Mouse (Mus musculus): Measurements from ENCODE around the gene Sik1. TPM values are rescaled to one million over a fixed set of nuclear protein-coding genes. Genes with fewer than 3 reads are reported as not detected.

Gene Sik1
- polyA plus RNA-seq, 1 experiment from 2014 or later = 25.0 TPM

DNA sequence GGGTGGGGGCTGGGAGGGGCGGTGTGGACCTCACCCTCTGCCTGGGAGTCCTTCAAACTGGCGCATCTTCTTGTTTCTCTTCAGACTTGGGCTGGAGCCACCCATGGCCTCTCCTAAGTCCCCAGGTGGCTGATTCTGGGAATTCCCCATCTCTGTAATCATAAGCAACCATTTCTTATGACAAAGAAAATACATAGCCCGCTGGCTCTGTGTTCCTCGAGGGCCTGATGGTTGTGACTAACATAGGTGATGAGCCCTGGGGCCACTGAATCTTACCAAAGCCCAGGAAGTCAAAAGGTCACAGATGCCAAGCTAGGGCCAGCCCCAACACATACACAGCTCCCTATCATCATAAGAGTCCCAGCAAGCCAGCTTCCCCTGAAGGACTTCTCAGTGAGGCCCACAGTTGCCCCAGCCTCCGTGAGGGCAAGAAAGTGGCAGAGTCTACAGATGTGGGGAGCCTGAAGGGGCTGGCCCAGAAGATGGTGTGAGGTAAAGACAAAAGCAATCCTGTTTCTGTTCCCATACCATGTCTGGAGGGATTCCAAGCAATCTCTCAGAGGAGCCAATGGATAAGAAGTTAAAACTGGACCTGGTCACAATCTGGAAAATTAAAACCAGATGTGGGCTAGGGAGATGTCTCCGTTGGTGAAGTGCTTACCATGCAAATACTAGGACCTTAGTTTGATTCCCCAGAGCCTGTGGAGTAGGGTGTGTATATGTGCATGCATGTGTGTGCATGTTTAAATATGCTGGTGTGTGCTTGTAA, 24.3 kb downstream of the Sik1 start:
- Histone ChIP-seq H3K27ac (ENCODE audit: low read depth) (no peak overlapping the region), H3K4me1 (ENCODE audit: insufficient read depth) (peaks cover 27% of the 10 kb centered on the region), H3K36me3 (ENCODE audit: insufficient read depth) (no peaks in the 10 kb centered on the region), H3K4me3 (ENCODE audit: low read depth, low read length) (no peak overlapping the region), H3K9ac (no peak overlapping the region), H3K4me2 (no peak overlapping the region), H3K9me3 (ENCODE audit: low read depth, low read length) (no peaks in the 10 kb centered on the region), H3K27me3 (ENCODE audit: insufficient read depth, low read length) (no peaks in the 10 kb centered on the region)
- TF ChIP-seq CTCF (IDR thresholded peaks at IDR 0.05; ENCODE audit: low read depth) = no peak
- 58% methylated on average over 6 of the region's 6 CpGs for WGBS
- DNase-seq = no peak
- no peak for ATAC-seq (ENCODE audit: insufficient read depth)

DNA sequence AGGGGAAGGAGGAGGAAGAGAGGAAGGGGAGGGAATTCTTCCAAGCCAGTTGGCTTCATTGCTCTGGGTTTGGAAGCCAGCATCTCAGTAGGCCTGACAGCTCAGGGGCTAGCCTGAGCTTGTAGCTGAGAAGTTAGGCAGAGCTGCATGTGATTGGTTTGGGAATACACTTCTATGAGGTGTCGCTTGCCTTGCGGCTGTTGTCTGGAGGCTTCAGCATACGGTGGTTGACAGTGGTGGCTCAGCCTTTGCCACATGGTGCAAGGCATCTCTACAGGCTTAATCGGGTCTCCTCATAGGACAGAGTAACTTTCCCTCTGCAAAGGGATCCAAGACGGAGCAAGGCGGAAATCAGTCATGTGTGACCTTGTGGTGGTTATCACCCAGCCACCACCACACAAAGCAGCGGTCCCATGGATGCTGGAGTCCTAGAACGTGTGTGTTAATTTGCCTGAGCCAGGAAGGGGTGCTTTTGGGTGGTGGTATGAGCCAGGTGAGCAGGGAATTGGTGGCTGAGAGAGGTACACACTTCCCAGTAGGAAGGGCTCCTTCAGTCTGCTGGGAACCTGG, 25.0 kb downstream of the Sik1 start:
- 86% methylated on average over 8 of the region's 8 CpGs for WGBS
- TF ChIP-seq CTCF (IDR thresholded peaks at IDR 0.05; ENCODE audit: low read depth) = no peak

DNA sequence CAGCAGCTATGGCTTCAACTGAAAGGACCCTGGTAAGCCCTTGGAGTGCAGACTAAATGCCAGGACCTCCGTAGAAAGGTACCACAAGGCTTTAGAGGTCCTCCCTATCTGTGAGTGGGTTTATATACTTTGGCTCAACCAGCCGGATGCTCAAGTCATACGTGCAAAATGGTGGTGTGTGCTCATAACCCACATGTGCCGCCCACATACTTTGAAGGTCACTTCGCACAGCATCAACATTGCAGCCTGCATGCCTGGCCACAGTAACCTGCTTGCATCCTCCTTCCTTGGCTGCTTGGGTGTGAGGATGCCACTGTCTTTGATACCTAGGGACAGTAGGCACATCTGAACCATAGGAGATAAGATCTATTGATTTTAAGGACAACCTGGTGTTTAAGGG, 26.7 kb downstream of the Sik1 start:
- no peak for ATAC-seq (ENCODE audit: insufficient read depth)
- H3K4me2 ChIP-seq = no peak overlapping the region
- DNase-seq = no peak
- no peak overlapping the region for H3K4me3 ChIP-seq (ENCODE audit: low read depth, low read length)
- H3K36me3 ChIP-seq (ENCODE audit: insufficient read depth) = no peaks in the 10 kb centered on the region
- H3K27me3 ChIP-seq (ENCODE audit: insufficient read depth, low read length) = no peaks in the 10 kb centered on the region
- TF ChIP-seq CTCF (IDR thresholded peaks at IDR 0.05; ENCODE audit: low read depth) = no peak
- no peak overlapping the region for H3K9ac ChIP-seq
- 94% methylated on average over 5 of the region's 5 CpGs for whole genome bisulfite sequencing
- no peaks in the 10 kb centered on the region for H3K9me3 ChIP-seq (ENCODE audit: low read depth, low read length)
- no peak overlapping the region for H3K27ac ChIP-seq (ENCODE audit: low read depth)
- peaks cover 26% of the 10 kb centered on the region for H3K4me1 ChIP-seq (ENCODE audit: insufficient read depth)

More for the DNA sequence above, 25.0 kb downstream of the Sik1 start:
- no peak for ATAC-seq (ENCODE audit: insufficient read depth)
- H3K36me3 ChIP-seq (ENCODE audit: insufficient read depth) = no peaks in the 10 kb centered on the region
- no peak overlapping the region for H3K9ac ChIP-seq
- no peak for DNase-seq
- H3K27me3 ChIP-seq (ENCODE audit: insufficient read depth, low read length) = no peaks in the 10 kb centered on the region
- no peaks in the 10 kb centered on the region for H3K9me3 ChIP-seq (ENCODE audit: low read depth, low read length)
- H3K27ac ChIP-seq (ENCODE audit: low read depth) = no peak overlapping the region
- peaks cover 30% of the 10 kb centered on the region for H3K4me1 ChIP-seq (ENCODE audit: insufficient read depth)
- H3K4me3 ChIP-seq (ENCODE audit: low read depth, low read length) = no peak overlapping the region
- H3K4me2 ChIP-seq = no peak overlapping the region

DNA sequence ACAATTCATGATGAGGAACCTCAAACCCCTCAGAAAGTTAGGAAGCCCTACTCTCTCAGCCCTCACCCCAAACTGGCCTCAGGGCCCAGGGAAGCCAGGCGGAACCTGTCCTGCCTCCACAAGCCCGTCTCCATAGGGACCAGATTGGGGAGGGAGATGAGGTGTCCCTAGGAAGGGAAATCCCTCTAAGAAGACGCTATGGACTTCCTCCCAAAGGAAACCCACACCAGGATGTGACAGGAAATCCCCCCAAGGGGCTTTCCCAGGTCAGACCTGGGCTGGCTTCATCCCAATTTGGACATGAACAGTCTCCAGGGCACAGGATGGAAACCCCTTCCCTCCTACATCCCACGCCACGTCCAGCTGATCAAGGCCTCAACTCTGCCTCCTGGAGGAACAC, 27.5 kb downstream of the Sik1 start:
- Histone ChIP-seq H3K4me2 (no peak overlapping the region), H3K9me3 (ENCODE audit: low read depth, low read length) (no peaks in the 10 kb centered on the region), H3K27ac (ENCODE audit: low read depth) (peak overlapping the region; percentile 94; the same call in 1 of the 2 replicates), H3K27me3 (ENCODE audit: insufficient read depth, low read length) (no peaks in the 10 kb centered on the region), H3K4me3 (ENCODE audit: low read depth, low read length) (no peak overlapping the region), H3K36me3 (ENCODE audit: insufficient read depth) (no peaks in the 10 kb centered on the region), H3K4me1 (ENCODE audit: insufficient read depth) (peaks cover 20% of the 10 kb centered on the region), H3K9ac (no peak overlapping the region)
- no peak for ATAC-seq (ENCODE audit: insufficient read depth)
- DNase-seq = no peak
- no peak for TF ChIP-seq CTCF (IDR thresholded peaks at IDR 0.05; ENCODE audit: low read depth)
- WGBS = 69% methylated on average over 5 of the region's 5 CpGs

DNA sequence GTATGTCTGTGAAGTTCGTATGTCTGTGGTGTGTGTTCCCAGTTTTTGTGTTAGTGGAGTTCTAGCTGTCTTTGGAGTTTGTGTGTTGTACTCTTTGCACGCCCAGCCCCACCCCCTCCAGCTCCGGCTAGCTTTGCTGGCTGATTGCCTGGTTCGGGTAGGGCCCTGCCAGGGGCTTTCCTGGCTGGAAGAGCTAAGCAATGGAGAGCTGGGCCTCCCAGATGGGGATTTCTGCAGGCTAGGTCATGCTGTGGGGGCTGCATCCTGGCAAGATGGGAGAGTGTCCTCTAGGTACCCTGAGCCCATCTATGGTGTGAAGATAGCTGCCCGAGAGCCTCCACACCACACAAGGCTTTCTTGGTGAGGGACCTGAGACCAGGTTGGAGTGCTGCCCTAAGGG, 28.4 kb downstream of the Sik1 start:
- ATAC-seq (ENCODE audit: insufficient read depth) (peak; percentile 90), DNase-seq (peak; percentile 95)
- peaks cover 20% of the 10 kb centered on the region for H3K4me1 ChIP-seq (ENCODE audit: insufficient read depth)
- H3K9me3 ChIP-seq (ENCODE audit: low read depth, low read length) = no peaks in the 10 kb centered on the region
- no peak for TF ChIP-seq CTCF (IDR thresholded peaks at IDR 0.05; ENCODE audit: low read depth)
- no peaks in the 10 kb centered on the region for H3K36me3 ChIP-seq (ENCODE audit: insufficient read depth)
- peak overlapping the region; percentile 94 for H3K27ac ChIP-seq (ENCODE audit: low read depth)
- no peak overlapping the region; the same call in 1 of the 2 replicates for H3K4me2 ChIP-seq
- 0 out of 2 replicates have a peak overlapping the region, but pooled peaks have one; percentile 13 for H3K9ac ChIP-seq
- no peaks in the 10 kb centered on the region for H3K27me3 ChIP-seq (ENCODE audit: insufficient read depth, low read length)
- 18% methylated on average over 5 of the region's 5 CpGs for WGBS
- no peak overlapping the region for H3K4me3 ChIP-seq (ENCODE audit: low read depth, low read length)

DNA sequence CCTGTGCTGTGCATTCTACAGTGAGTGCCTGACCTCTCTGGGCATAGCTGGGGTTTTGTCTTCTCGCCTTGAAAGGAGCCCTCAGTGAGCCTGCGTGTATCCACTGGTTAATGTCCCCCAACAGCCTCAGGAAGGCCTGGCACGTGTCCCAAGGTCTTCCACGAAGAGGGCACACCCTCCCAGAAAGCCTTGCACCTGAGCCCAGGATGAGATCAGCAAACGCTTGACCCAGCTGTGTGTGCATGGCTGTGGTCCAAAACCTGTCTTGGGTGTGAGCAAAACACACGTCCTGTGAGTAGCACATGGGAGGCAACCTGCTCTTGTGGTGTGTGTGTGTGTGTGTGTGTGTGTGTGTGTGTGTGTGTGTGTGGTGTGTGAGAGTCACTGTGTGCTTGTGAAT, 28.9 kb downstream of the Sik1 start:
- ATAC-seq (ENCODE audit: insufficient read depth) (peak; percentile 16; the same call in 1 of the 2 replicates), DNase-seq (peak; percentile 72)
- H3K36me3 ChIP-seq (ENCODE audit: insufficient read depth) = no peaks in the 10 kb centered on the region
- 21% methylated on average over 6 of the region's 6 CpGs for WGBS
- H3K4me3 ChIP-seq (ENCODE audit: low read depth, low read length) = no peak overlapping the region
- no peaks in the 10 kb centered on the region for H3K9me3 ChIP-seq (ENCODE audit: low read depth, low read length)
- no peak overlapping the region for H3K4me2 ChIP-seq
- H3K4me1 ChIP-seq (ENCODE audit: insufficient read depth) = peaks cover 22% of the 10 kb centered on the region
- H3K9ac ChIP-seq = no peak overlapping the region
- TF ChIP-seq CTCF (IDR thresholded peaks at IDR 0.05; ENCODE audit: low read depth) = no peak
- H3K27me3 ChIP-seq (ENCODE audit: insufficient read depth, low read length) = no peaks in the 10 kb centered on the region
- H3K27ac ChIP-seq (ENCODE audit: low read depth) = peak overlapping the region; percentile 94

DNA sequence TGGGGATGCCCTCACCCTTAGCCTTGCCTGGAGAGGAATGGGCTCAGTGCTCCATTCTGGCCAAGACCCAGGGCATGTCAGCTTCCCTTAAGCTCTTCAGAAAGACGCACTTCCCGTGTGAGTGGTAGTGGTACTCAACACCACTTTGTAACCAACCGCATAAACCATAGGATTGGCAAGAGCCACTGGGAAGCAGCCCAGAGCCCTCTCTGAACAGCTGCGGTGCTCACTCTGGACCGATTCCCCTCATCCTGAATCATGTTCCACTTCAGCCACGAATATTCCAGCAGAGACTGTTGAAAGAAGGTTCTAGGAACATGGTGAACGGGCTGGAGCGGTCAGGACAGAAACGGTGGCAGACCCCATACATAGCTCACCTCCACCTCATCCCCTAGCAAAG, 29.9 kb downstream of the Sik1 start:
- Histone ChIP-seq H3K9ac (no peak overlapping the region), H3K4me3 (ENCODE audit: low read depth, low read length) (no peak overlapping the region), H3K36me3 (ENCODE audit: insufficient read depth) (no peaks in the 10 kb centered on the region), H3K4me2 (no peak overlapping the region), H3K9me3 (ENCODE audit: low read depth, low read length) (no peaks in the 10 kb centered on the region), H3K4me1 (ENCODE audit: insufficient read depth) (peaks cover 24% of the 10 kb centered on the region), H3K27me3 (ENCODE audit: insufficient read depth, low read length) (no peaks in the 10 kb centered on the region), H3K27ac (ENCODE audit: low read depth) (no peak overlapping the region)
- DNase-seq (no peak), ATAC-seq (ENCODE audit: insufficient read depth) (no peak)
- 85% methylated on average over 9 of the region's 9 CpGs for WGBS
- TF ChIP-seq CTCF (IDR thresholded peaks at IDR 0.05; ENCODE audit: low read depth) = no peak
